ENCODE assay signal across 13 mouse cellular contexts in genomic region chr3:127758806-127759205, GRCm38 (mm10). TPM values are rescaled to one million over a fixed set of nuclear protein-coding genes. Genes with fewer than 3 reads are reported as not detected.
DNase-seq lines count a peak whose midpoint lies in the region; ATAC-seq and TF ChIP-seq lines count a peak whose summit lies in the region.
"Had no signal": no experiment of that assay in that cellular context is flagged by ENCODE, and none has a peak within 500 bp of the region (broad histone marks: within the 10 kb centered on the region; RNA-seq: fewer than 3 reads in every experiment).

No protein-coding gene starts in this region.

- no peak for TF ChIP-seq CTCF in forebrain, postnatal 0 days (IDR thresholded peaks at IDR 0.05; ENCODE audit: low read depth)

- H3K9ac ChIP-seq in heart, embryonic 11.5 days (ENCODE audit: low read depth, low read length), result no peak overlapping the region
- no peak overlapping the region for H3K9ac ChIP-seq in forebrain, postnatal 0 days
- no peak overlapping the region for H3K9ac ChIP-seq in midbrain, embryonic 14.5 days (replicated peaks; ENCODE audit: low read length)
- H3K9ac ChIP-seq: embryonic facial prominence, embryonic 15.5 days; heart, embryonic 15.5 days; liver, embryonic 14.5 days had no signal

- no peak overlapping the region for H3K4me3 ChIP-seq in heart, embryonic 11.5 days (ENCODE audit: low read depth, low read length)
- H3K4me3 ChIP-seq in forebrain, postnatal 0 days (ENCODE audit: low read depth, low read length), result no peak overlapping the region
- H3K4me3 ChIP-seq in midbrain, embryonic 14.5 days (replicated peaks; ENCODE audit: low read depth, low read length), result no peak overlapping the region
- H3K4me3 ChIP-seq: embryonic facial prominence, embryonic 15.5 days; heart, embryonic 15.5 days had no signal

- no peaks in the 10 kb centered on the region for H3K9me3 ChIP-seq in heart, embryonic 11.5 days (replicated peaks; ENCODE audit: control insufficient read depth, low read length)
- no peaks in the 10 kb centered on the region for H3K9me3 ChIP-seq in forebrain, postnatal 0 days (ENCODE audit: low read length)
- H3K9me3 ChIP-seq in midbrain, embryonic 14.5 days (ENCODE audit: control insufficient read depth, low read length), result no peaks in the 10 kb centered on the region
- H3K9me3 ChIP-seq: embryonic facial prominence, embryonic 15.5 days; heart, embryonic 15.5 days; megakaryocyte, embryonic 14.5 days had no signal

- peak; percentile 45 for DNase-seq in heart, adult 11 months
- peak; percentile 5 for DNase-seq in adipocyte (ENCODE audit: low spot score)
- DNase-seq in forebrain, postnatal 0 days, result no peak
- DNase-seq in midbrain, embryonic 14.5 days, result peak; percentile 12
- DNase-seq in thymus, postnatal 10 days (ENCODE audit: low spot score in 2 of 2), result no peak
- DNase-seq in cerebellum, adult 9-10 months, result no peak
- DNase-seq: cerebellum, adult 11-12 months had no signal

- no peaks in the 10 kb centered on the region for H3K4me1 ChIP-seq in heart, embryonic 11.5 days (ENCODE audit: control insufficient read depth, insufficient read depth, low read length)
- no peaks in the 10 kb centered on the region for H3K4me1 ChIP-seq in forebrain, postnatal 0 days (ENCODE audit: insufficient read depth)
- peaks cover 6% of the 10 kb centered on the region; the same call in 1 of the 2 replicates for H3K4me1 ChIP-seq in midbrain, embryonic 14.5 days (ENCODE audit: control insufficient read depth, insufficient read depth, low read length)
- H3K4me1 ChIP-seq: embryonic facial prominence, embryonic 15.5 days; heart, embryonic 15.5 days had no signal

- H3K36me3 ChIP-seq in heart, embryonic 11.5 days (ENCODE audit: control insufficient read depth, insufficient read depth, low read length), result no peaks in the 10 kb centered on the region
- no peaks in the 10 kb centered on the region for H3K36me3 ChIP-seq in forebrain, postnatal 0 days (ENCODE audit: insufficient read depth)
- no peaks in the 10 kb centered on the region for H3K36me3 ChIP-seq in midbrain, embryonic 14.5 days (ENCODE audit: control insufficient read depth, insufficient read depth, low read length)
- H3K36me3 ChIP-seq: embryonic facial prominence, embryonic 15.5 days; heart, embryonic 15.5 days had no signal

- no peak overlapping the region for H3K4me2 ChIP-seq in heart, embryonic 11.5 days
- no peak overlapping the region for H3K4me2 ChIP-seq in forebrain, postnatal 0 days (ENCODE audit: low read depth)
- H3K4me2 ChIP-seq in midbrain, embryonic 14.5 days (ENCODE audit: low read length), result no peak overlapping the region
- H3K4me2 ChIP-seq: embryonic facial prominence, embryonic 15.5 days; heart, embryonic 15.5 days had no signal

- WGBS in heart, embryonic 11.5 days (ENCODE audit: insufficient replicate concordance), result 66% methylated on average over 4 of the region's 4 CpGs
- WGBS in forebrain, postnatal 0 days, result 32% methylated on average over 4 of the region's 4 CpGs
- WGBS in midbrain, embryonic 14.5 days, result 48% methylated on average over 4 of the region's 4 CpGs

- no peak for ATAC-seq in heart, embryonic 11.5 days (replicated peaks; ENCODE audit: insufficient number of reproducible peaks, low FRiP score, low TSS enrichment)
- ATAC-seq in forebrain, postnatal 0 days, result peak; percentile 34; the same call in 1 of the 2 replicates
- ATAC-seq in midbrain, embryonic 14.5 days (ENCODE audit: low FRiP score, low TSS enrichment), result no peak
- ATAC-seq in monocyte, adult 5-6 weeks (replicated peaks; ENCODE audit: insufficient number of reproducible peaks, low FRiP score, low TSS enrichment, poor library complexity, severe bottlenecking), result no peak

- peaks cover 40% of the 10 kb centered on the region for H3K27me3 ChIP-seq in heart, embryonic 11.5 days (ENCODE audit: control insufficient read depth, insufficient read depth, low read length)
- H3K27me3 ChIP-seq in forebrain, postnatal 0 days (ENCODE audit: insufficient read depth, low read length), result no peaks in the 10 kb centered on the region
- peaks cover 82% of the 10 kb centered on the region for H3K27me3 ChIP-seq in midbrain, embryonic 14.5 days (ENCODE audit: control insufficient read depth, insufficient read depth, low read length)

- no peak overlapping the region for H3K27ac ChIP-seq in heart, embryonic 11.5 days (ENCODE audit: low read depth, low read length)
- H3K27ac ChIP-seq in forebrain, postnatal 0 days (ENCODE audit: low read depth, low read length), result no peak overlapping the region
- H3K27ac ChIP-seq in midbrain, embryonic 14.5 days (replicated peaks; ENCODE audit: low read depth, low read length), result no peak overlapping the region
- H3K27ac ChIP-seq: embryonic facial prominence, embryonic 15.5 days; heart, embryonic 15.5 days; liver, embryonic 14.5 days had no signal

RNA-seq across cellular contexts. Expression of gene Alpk1, which starts 21.5 kb away (rescaled TPM):
- 0.72 and 1.2 TPM in 2 replicates for polyA plus RNA-seq in heart, embryonic 11.5 days (2014; fragmentation: Nextera tagmentation; extraction: Ambion mirVana)
- total RNA-seq in forebrain, postnatal 0 days (2014; rRNA removed), result 1.3 and 3.5 TPM in 2 replicates
- 0.30 and 0.39 TPM in 2 replicates for polyA plus RNA-seq in forebrain, postnatal 0 days (2015; fragmentation: Nextera tagmentation; extraction: Ambion mirVana)
- polyA plus RNA-seq in midbrain, embryonic 14.5 days (2014; fragmentation: Nextera tagmentation; extraction: Ambion mirVana), result 0.20 and 0.47 TPM in 2 replicates
- 26.1 to 44.3 TPM (median 26.9 TPM) in 3 replicates for total RNA-seq in monocyte, adult 5-6 weeks (2017)

RNA-seq across cellular contexts. Expression of gene Tifa, which starts 30.8 kb away (rescaled TPM):
- 3.3 and 3.4 TPM in 2 replicates for polyA plus RNA-seq in heart, embryonic 11.5 days (2014; fragmentation: Nextera tagmentation; extraction: Ambion mirVana)
- total RNA-seq in forebrain, postnatal 0 days (2014; rRNA removed), result 2.4 and 4.2 TPM in 2 replicates
- 2.6 and 2.7 TPM in 2 replicates for polyA plus RNA-seq in forebrain, postnatal 0 days (2015; fragmentation: Nextera tagmentation; extraction: Ambion mirVana)
- 2.7 and 4.7 TPM in 2 replicates for polyA plus RNA-seq in midbrain, embryonic 14.5 days (2014; fragmentation: Nextera tagmentation; extraction: Ambion mirVana)
- total RNA-seq in monocyte, adult 5-6 weeks (2017), result 45.9 to 101 TPM (median 98.0 TPM) in 3 replicates

Comparison
In these comparisons a context has a peak if more than half of its experiments do, and no peak if none do; other contexts are left out.
1. DNase-seq: peak in heart, adult 11 months (single experiment), adipocyte (single experiment) and midbrain, embryonic 14.5 days (single experiment); none in forebrain, postnatal 0 days (single experiment), thymus, postnatal 10 days (0 of 2) and cerebellum, adult 9-10 months (single experiment).